Mouse (Mus musculus) forebrain, embryonic 12.5 days (tissue): ENCODE data around the gene Safb2. TPM values are rescaled to one million over a fixed set of nuclear protein-coding genes. Genes with fewer than 3 reads are reported as not detected.

Source experiments
- ATAC-seq: fragments of 200-750 bp; cut with Nextera tagmentation; 2 replicates; pipeline ENCODE4 v1.8.0; 2017; ENCODE audit warnings: moderate TSS enrichment; ENCODE audit not compliant: low FRiP score
- H3K27ac ChIP-seq: fragments of 300-500 bp; sonication (generic); 2 replicates; pipeline ENCODE4 v1.5.1; 2016; ENCODE audit warnings: mild to moderate bottlenecking
- H3K27me3 ChIP-seq: fragments of 300-500 bp; sonication (generic); 2 replicates; pipeline ENCODE4 v1.6.1; 2016; ENCODE audit warnings: mild to moderate bottlenecking
- H3K36me3 ChIP-seq: fragments of 300-500 bp; sonication (generic); replicated peaks from 2 replicates; pipeline ENCODE4 v1.6.1; 2016; ENCODE audit warnings: mild to moderate bottlenecking
- H3K4me1 ChIP-seq: fragments of 300-500 bp; sonication (generic); 2 replicates; pipeline ENCODE4 v1.6.1; 2016
- H3K4me2 ChIP-seq: fragments of 300-500 bp; sonication (generic); 2 replicates; pipeline ENCODE4 v1.6.1; 2016; ENCODE audit warnings: mild to moderate bottlenecking, moderate library complexity
- H3K4me3 ChIP-seq: fragments of 300-500 bp; sonication (generic); replicated peaks from 2 replicates; pipeline ENCODE4 v1.5.1; 2016; ENCODE audit warnings: mild to moderate bottlenecking
- H3K9ac ChIP-seq: fragments of 300-500 bp; sonication (generic); 2 replicates; pipeline ENCODE4 v1.6.1; 2016; ENCODE audit warnings: mild to moderate bottlenecking
- H3K9me3 ChIP-seq: fragments of 300-500 bp; sonication (generic); 2 replicates; pipeline ENCODE4 v1.6.1; 2016
- WGBS: fragments of 180-500 bp; shearing (Covaris S2); methylation state at CpG from one replicate; pipeline ENCODE4 v1.1.7; 2016; 5-methylcytosine and 5-hydroxymethylcytosine counted together
- polyA plus RNA-seq: library from polyadenylated mRNA; unstranded; fragments of >200 nt; fragmentation: Nextera tagmentation; extraction: Ambion mirVana; gene quantifications from 2 replicates; pipeline ENCODE4 v1.2.1, GENCODE M21; 2016

The Safb2 gene
- polyA plus RNA-seq, 1 experiment from 2014 or later, result 104 TPM

DNA sequence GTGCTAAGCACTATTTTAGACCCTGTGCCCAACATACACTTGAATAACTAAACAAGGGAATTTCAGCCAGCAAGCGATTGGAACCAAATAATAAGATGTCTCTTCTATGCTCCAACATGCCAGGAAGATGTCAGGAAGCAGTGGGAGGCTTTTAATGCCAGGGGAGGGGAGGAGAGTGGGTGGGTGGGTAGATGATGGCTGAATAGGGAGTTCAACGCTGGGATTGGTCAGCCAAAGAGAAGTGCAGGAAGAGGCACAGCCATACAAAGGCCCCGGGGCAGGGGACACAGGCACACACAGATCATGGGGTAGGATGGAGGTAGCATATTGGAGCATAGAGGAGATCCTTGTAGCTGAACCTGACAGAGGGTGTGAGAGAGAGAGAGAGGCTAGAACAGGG, 47.5 kb downstream of the Safb2 start:
- ATAC-seq, result no peak
- H3K36me3 ChIP-seq, result no peaks in the 10 kb centered on the region
- no peak overlapping the region for H3K9ac ChIP-seq
- H3K27me3 ChIP-seq, result no peaks in the 10 kb centered on the region
- no peaks in the 10 kb centered on the region for H3K9me3 ChIP-seq
- no peak overlapping the region for H3K4me3 ChIP-seq
- WGBS, result 48% methylated on average over 3 of the region's 3 CpGs
- H3K4me2 ChIP-seq, result no peak overlapping the region
- peak overlapping the region; percentile 81 for H3K27ac ChIP-seq
- peaks cover 50% of the 10 kb centered on the region for H3K4me1 ChIP-seq

DNA sequence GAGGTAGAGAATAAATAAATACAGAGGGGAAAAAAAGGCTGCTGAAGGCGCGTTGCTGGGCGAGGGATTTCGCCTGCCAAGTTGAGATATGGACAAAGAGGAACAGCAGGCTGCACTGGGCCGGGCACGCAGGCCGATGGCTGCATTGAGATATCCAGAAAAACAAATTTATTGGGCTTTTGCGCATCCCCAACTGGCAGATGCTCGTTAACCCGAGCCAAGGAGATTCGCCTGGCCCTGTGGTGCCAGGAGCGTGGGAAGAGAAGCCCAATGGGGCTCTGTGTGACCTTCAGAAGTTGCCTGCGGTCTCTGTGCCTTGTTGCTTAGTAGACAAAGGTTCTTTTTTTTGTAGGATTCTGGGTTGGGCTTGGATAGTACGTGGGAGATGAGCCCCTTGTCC, 48.2 kb downstream of the Safb2 start:
- peak overlapping the region; percentile 81 for H3K27ac ChIP-seq
- peak; percentile 19; the same call in 1 of the 2 replicates for ATAC-seq
- WGBS, result 32% methylated on average over 14 of the region's 14 CpGs
- no peak overlapping the region for H3K4me3 ChIP-seq
- H3K4me1 ChIP-seq, result peaks cover 50% of the 10 kb centered on the region
- H3K9ac ChIP-seq, result no peak overlapping the region
- H3K27me3 ChIP-seq, result no peaks in the 10 kb centered on the region
- no peak overlapping the region for H3K4me2 ChIP-seq
- H3K36me3 ChIP-seq, result no peaks in the 10 kb centered on the region
- no peaks in the 10 kb centered on the region for H3K9me3 ChIP-seq

DNA sequence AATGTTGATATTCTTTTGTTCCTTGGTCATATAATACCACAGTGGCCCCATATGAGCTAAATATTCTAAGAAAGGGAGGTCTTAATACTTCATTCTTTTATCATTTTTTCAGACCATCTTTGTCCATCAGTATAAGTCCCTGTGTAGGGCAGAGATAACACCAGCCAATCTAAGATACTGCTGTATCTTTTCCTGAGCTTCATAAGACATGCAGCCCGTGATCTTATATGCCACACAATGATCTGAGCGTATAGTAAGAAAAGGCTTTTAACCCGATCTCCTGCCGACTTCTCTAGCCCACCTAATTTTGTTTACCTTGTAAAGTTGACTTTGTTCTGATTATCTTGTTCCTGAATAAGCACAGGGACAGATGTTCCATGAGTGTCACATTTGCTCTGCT, 59.4 kb downstream of the Safb2 start:
- H3K4me1 ChIP-seq, result no peaks in the 10 kb centered on the region
- H3K9ac ChIP-seq, result no peak overlapping the region
- H3K36me3 ChIP-seq, result no peaks in the 10 kb centered on the region
- WGBS, result 82% methylated on average over 4 of the region's 4 CpGs
- no peak overlapping the region for H3K4me2 ChIP-seq
- H3K27me3 ChIP-seq, result peaks cover 10% of the 10 kb centered on the region
- no peak overlapping the region for H3K4me3 ChIP-seq
- H3K9me3 ChIP-seq, result no peaks in the 10 kb centered on the region
- ATAC-seq, result no peak
- H3K27ac ChIP-seq, result no peak overlapping the region

DNA sequence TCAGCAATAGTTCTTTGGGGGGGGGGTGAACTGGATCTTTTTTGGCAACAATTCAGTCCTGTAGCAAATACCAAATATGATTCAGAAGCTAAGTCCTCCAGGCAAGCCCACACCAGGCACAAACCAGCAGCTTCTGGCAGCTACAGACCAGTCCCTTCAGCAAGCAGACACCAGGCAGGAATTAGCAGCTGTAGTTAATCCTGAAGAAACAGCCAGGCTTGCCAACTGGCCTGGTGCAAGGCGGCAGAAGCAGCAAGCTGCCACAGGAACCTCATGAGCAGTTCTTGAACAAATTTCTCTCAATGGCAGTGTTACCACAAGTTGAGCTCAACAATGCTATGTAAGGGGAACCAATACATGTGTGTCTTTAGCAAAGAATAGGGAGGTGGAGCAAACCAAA, 61.6 kb downstream of the Safb2 start:
- Histone ChIP-seq H3K9me3 (no peaks in the 10 kb centered on the region), H3K36me3 (no peaks in the 10 kb centered on the region), H3K27ac (no peak overlapping the region), H3K27me3 (peaks cover 10% of the 10 kb centered on the region), H3K4me1 (no peaks in the 10 kb centered on the region), H3K4me2 (no peak overlapping the region), H3K4me3 (no peak overlapping the region), H3K9ac (no peak overlapping the region)
- no peak for ATAC-seq
- 75% methylated on average over 1 of the region's 1 CpGs for WGBS

DNA sequence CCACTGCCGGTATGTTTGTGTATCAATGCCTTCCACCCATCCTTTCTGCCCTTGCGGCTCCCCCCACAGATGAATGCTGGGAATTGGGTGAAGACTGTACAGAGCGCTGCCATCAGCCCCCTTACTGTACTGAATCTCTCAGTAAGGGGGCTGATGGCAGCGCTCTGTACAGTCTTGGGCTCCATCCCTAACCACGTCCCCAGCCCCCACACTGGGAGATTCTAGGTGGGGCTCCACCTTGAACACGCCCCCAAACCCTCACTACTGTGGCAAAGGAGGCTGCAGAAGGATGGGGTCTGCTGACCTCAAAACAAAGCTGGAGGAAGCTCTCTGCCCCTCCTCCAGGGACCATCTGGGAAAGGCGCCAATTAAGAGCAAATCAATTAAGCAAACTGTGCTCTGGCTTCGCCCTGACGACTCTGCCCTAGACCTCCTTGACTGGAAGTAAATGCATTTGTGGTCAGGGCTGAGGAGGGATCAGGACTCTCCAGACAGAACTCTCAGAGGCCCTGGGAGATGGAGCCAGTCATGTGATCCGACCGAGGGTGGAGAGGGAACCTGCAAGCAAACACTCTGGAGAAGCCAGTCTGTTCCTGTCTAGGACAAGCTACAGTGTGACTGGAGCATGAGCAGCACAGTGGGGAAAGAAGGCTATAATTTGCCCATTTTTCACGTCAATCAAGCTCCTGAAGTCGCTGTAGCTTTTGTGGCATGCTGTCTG, 68.5 kb downstream of the Safb2 start:
- H3K9ac ChIP-seq, result peak overlapping the region; percentile 29; the same call in 1 of the 2 replicates
- no peaks in the 10 kb centered on the region for H3K36me3 ChIP-seq
- H3K27ac ChIP-seq, result peak overlapping the region; percentile 87
- 11% methylated on average over 13 of the region's 13 CpGs for WGBS
- H3K4me1 ChIP-seq, result peaks cover 29% of the 10 kb centered on the region
- H3K4me3 ChIP-seq, result no peak overlapping the region
- ATAC-seq, result peak; percentile 80
- H3K9me3 ChIP-seq, result 0 out of 2 replicates have a peak, but pooled peaks cover 3% of the 10 kb centered on the region
- H3K4me2 ChIP-seq, result peak overlapping the region; percentile 11
- H3K27me3 ChIP-seq, result peaks cover 32% of the 10 kb centered on the region

DNA sequence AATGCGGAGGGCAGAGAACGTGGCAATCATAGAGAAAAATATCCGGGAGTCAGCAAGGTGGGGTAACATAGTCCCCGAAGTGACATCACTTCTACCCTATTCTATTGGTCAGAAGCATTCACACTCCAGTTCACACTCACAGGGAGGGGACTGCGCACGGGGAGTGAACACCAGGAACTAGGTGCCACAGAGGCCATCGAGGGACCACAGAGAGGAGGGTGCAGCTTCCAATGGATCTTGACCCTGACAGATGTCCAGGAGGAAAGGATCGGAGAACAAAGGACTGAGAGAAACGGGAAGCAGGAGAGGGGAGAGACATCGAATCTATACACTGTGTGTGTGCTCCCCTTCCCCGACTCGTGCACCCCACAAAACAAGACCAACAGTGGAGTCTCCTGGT, 69.5 kb downstream of the Safb2 start:
- WGBS, result 49% methylated on average over 12 of the region's 12 CpGs
- H3K36me3 ChIP-seq, result no peaks in the 10 kb centered on the region
- H3K9me3 ChIP-seq, result 0 out of 2 replicates have a peak, but pooled peaks cover 3% of the 10 kb centered on the region
- peaks cover 42% of the 10 kb centered on the region for H3K27me3 ChIP-seq
- H3K9ac ChIP-seq, result peak overlapping the region; percentile 29
- ATAC-seq, result no peak
- peak overlapping the region; percentile 87 for H3K27ac ChIP-seq
- no peak overlapping the region for H3K4me2 ChIP-seq
- H3K4me1 ChIP-seq, result peaks cover 39% of the 10 kb centered on the region
- H3K4me3 ChIP-seq, result no peak overlapping the region

DNA sequence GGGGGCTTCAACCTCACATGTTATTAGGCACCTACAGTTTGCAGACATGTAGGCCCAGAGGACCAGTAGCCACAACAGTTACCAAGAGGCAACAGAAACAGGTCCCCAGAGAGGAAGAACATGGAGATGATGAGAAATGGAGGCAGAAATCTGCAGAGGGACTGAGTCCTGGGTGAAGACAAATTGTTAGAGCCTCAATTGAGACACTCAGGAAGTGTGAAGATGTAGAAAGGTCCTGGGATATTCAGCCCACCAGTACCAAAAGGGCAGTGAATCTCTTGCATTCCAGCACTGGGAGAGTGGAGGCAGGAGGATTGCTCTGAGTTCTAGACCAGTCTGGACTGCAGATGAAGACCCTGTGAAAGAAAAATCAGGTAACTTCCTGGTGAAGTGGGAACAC, 70.1 kb downstream of the Safb2 start:
- Histone ChIP-seq H3K4me2 (no peak overlapping the region), H3K9ac (no peak overlapping the region), H3K27ac (no peak overlapping the region), H3K27me3 (peaks cover 48% of the 10 kb centered on the region), H3K4me1 (peaks cover 44% of the 10 kb centered on the region), H3K9me3 (0 out of 2 replicates have a peak, but pooled peaks cover 3% of the 10 kb centered on the region), H3K36me3 (no peaks in the 10 kb centered on the region), H3K4me3 (no peak overlapping the region)
- no peak for ATAC-seq

DNA sequence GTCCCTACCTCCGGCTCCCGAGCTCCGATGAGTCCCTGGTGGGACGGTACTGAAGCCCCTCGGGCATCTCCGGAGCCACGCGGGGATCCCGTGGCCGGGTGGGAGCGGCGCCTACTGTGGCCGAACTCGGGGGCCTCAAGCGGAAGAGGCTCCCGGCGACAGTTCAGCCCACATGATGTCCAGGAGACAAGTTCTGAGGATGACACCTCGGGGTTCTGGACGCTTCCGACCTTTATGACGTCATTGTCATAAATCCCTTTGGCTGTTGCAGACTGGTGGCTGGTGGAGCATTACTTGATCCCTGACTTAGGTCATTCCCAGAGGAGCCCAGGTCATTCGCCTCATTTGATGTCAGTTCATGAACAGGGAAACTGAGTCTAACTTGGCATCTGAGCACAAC, 72.1 kb downstream of the Safb2 start, which contains the start of gene Znrf4:
TSS of gene Znrf4 (minus strand) at position 122 of the 400 bp plus-strand sequence.
- peak within 1 kb of the TSS; percentile 43 for H3K4me2 ChIP-seq
- peak within 1 kb of the TSS; percentile 49; the same call in 1 of the 2 replicates for H3K9ac ChIP-seq
- H3K36me3 ChIP-seq, result no peaks in the 10 kb centered on the region
- peak within 1 kb of the TSS; percentile 23 for H3K4me3 ChIP-seq
- H3K4me1 ChIP-seq, result peaks cover 63% of the 10 kb centered on the region
- H3K27ac ChIP-seq, result peak within 1 kb of the TSS; percentile 95; the same call in 1 of the 2 replicates
- WGBS, result 66% methylated on average over 22 of the region's 22 CpGs
- no peak for ATAC-seq
- 0 out of 2 replicates have a peak, but pooled peaks cover 3% of the 10 kb centered on the region for H3K9me3 ChIP-seq
- peaks cover 53% of the 10 kb centered on the region for H3K27me3 ChIP-seq

DNA sequence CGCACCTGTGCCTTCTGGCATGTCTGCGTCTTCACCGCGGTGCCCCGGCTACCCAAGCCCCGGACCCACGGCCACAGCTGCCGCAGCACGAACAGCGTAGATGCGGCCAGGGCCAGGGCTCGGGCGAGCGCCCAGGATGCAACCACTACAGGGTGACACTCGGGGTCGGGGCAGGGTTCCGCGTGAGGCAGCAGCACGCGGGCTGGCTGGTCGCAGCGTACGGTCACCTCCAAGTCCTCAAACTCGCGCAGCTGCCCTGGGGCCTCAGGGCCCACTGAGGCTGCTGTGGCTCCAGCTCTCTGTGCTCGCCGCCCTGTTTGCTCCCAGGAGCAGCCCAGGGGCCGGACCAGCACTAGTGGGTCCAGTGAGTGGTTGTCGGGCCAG, 72.7 kb downstream of the Safb2 start:
- Histone ChIP-seq H3K4me2 (peak overlapping the region; percentile 43), H3K36me3 (no peaks in the 10 kb centered on the region), H3K9ac (peak overlapping the region; percentile 49; the same call in 1 of the 2 replicates), H3K27ac (0 out of 2 replicates have a peak overlapping the region, but pooled peaks have one; percentile 95), H3K9me3 (0 out of 2 replicates have a peak, but pooled peaks cover 3% of the 10 kb centered on the region), H3K27me3 (peaks cover 53% of the 10 kb centered on the region), H3K4me1 (peaks cover 69% of the 10 kb centered on the region), H3K4me3 (peak overlapping the region; percentile 23)
- 24% methylated on average over 29 of the region's 29 CpGs for WGBS
- no peak for ATAC-seq

DNA sequence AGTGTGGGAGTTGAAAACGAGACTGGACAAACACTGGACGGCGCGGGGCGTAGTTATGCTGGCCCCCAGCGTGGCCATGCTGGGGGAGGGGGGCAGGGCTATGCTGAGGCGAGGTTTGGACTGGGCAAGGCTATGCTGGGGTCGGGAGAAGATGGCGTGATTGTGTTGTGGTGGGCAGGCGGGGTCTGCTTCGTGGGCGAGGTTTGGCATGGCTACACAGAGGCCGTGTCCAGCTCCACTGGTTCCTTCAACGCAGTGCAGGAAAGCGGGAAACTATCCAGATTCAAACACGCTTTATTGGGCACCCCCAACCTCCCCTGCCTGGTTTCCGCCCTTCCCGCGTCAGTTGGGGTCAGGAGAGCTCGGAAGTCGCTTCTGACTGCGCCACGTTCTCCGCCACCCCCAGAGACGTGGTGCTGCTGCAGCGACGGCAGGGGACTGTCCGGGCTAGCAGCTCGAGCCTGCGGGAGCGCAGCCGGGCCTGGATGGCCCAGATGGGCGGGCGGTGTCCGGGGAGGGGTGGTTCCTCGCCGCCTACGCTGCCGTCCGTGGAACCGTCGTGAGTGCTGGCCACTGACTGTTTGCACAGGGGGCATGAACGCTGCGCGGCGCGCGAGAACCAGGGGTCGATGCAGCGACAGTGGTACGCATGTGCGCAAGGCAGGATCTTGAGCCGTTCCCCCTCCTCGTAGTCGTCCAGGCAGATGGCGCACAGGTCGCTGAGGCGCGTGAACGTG, 73.2 kb downstream of the Safb2 start:
- WGBS, result 8% methylated on average over 60 of the region's 60 CpGs
- H3K27ac ChIP-seq, result peak overlapping the region; percentile 95; the same call in 1 of the 2 replicates
- H3K4me2 ChIP-seq, result peak overlapping the region; percentile 43
- peaks cover 53% of the 10 kb centered on the region for H3K27me3 ChIP-seq
- no peak for ATAC-seq
- H3K4me1 ChIP-seq, result peaks cover 71% of the 10 kb centered on the region
- H3K9me3 ChIP-seq, result 0 out of 2 replicates have a peak, but pooled peaks cover 3% of the 10 kb centered on the region
- peak overlapping the region; percentile 49; the same call in 1 of the 2 replicates for H3K9ac ChIP-seq
- peak overlapping the region; percentile 23 for H3K4me3 ChIP-seq
- no peaks in the 10 kb centered on the region for H3K36me3 ChIP-seq
